7 mouse cellular contexts compared by ENCODE assay signal in genomic region chr1:180568248-180568647, GRCm38 (mm10). TPM values are rescaled to one million over a fixed set of nuclear protein-coding genes. Genes with fewer than 3 reads are reported as not detected.
DNase-seq lines count a peak whose midpoint lies in the region; ATAC-seq and TF ChIP-seq lines count a peak whose summit lies in the region.

No protein-coding gene starts in this region.

- peak; percentile 23; the same call in 1 of the 2 replicates for ATAC-seq in neural tube, embryonic 15.5 days (ENCODE audit: low FRiP score)

- H3K27me3 ChIP-seq in limb, embryonic 10.5 days (ENCODE audit: low read depth, poor library complexity, severe bottlenecking), result no peaks in the 10 kb centered on the region
- H3K27me3 ChIP-seq in neural tube, embryonic 15.5 days (replicated peaks), result no peaks in the 10 kb centered on the region

- peak overlapping the region; percentile 13 for H3K27ac ChIP-seq in embryonic fibroblast, embryonic 13.5 days (ENCODE audit: insufficient read depth, low read length)
- peak overlapping the region; percentile 95 for H3K27ac ChIP-seq in limb, embryonic 10.5 days
- peak overlapping the region; percentile 92 for H3K27ac ChIP-seq in neural tube, embryonic 15.5 days (replicated peaks)

- no peak for TF ChIP-seq POLR2A in embryonic fibroblast, embryonic 13.5 days (IDR thresholded peaks at IDR 0.05; ENCODE audit: low read depth, low read length)

- peaks cover 26% of the 10 kb centered on the region for H3K36me3 ChIP-seq in limb, embryonic 10.5 days
- no peaks in the 10 kb centered on the region for H3K36me3 ChIP-seq in neural tube, embryonic 15.5 days

- H3K4me1 ChIP-seq in embryonic fibroblast, embryonic 13.5 days (ENCODE audit: control insufficient read depth, insufficient read depth, low read length), result peaks cover 2% of the 10 kb centered on the region; the same call in 1 of the 2 replicates
- H3K4me1 ChIP-seq in limb, embryonic 10.5 days, result peaks cover 26% of the 10 kb centered on the region
- peaks cover 42% of the 10 kb centered on the region for H3K4me1 ChIP-seq in neural tube, embryonic 15.5 days

- WGBS in limb, embryonic 10.5 days, result 42% methylated on average over 7 of the region's 7 CpGs
- 37% methylated on average over 7 of the region's 7 CpGs for WGBS in neural tube, embryonic 15.5 days

- DNase-seq in layer of hippocampus, adult 9-11 months, result peak; percentile 58
- DNase-seq in layer of hippocampus, postnatal 25 days (ENCODE audit: extremely low spot score in 1 of 2, low spot score in 1 of 2), result no peak
- DNase-seq in limb, embryonic 10.5 days (ENCODE audit: low spot score), result no peak
- DNase-seq in adrenal gland, postnatal 10 days, result no peak
- DNase-seq in cerebellum, postnatal 4 days (ENCODE audit: low spot score in 2 of 2), result no peak

- no peak for TF ChIP-seq CTCF in embryonic fibroblast, embryonic 13.5 days (IDR thresholded peaks at IDR 0.05; ENCODE audit: borderline replicate concordance, insufficient read depth, low read length)

- H3K4me3 ChIP-seq in embryonic fibroblast, embryonic 13.5 days (ENCODE audit: insufficient read depth, low read length), result peak overlapping the region; percentile 24
- peak overlapping the region; percentile 86 for H3K4me3 ChIP-seq in limb, embryonic 10.5 days
- peak overlapping the region; percentile 93 for H3K4me3 ChIP-seq in neural tube, embryonic 15.5 days (replicated peaks)

- no peaks in the 10 kb centered on the region for H3K9me3 ChIP-seq in limb, embryonic 10.5 days (replicated peaks)
- no peaks in the 10 kb centered on the region for H3K9me3 ChIP-seq in neural tube, embryonic 15.5 days (replicated peaks)

- H3K4me2 ChIP-seq in neural tube, embryonic 15.5 days, result peak overlapping the region; percentile 81

- peak overlapping the region; percentile 91 for H3K9ac ChIP-seq in neural tube, embryonic 15.5 days (replicated peaks)

RNA-seq across cellular contexts. Expression of gene Parp1, which starts 0.5 kb away (rescaled TPM):
- total RNA-seq in layer of hippocampus, postnatal 25 days (2021), result 100 to 1,000 TPM; 148 to 156 TPM
- polyA plus RNA-seq in embryonic fibroblast, embryonic 13.5 days (2011; ENCODE audit: insufficient read length, low read depth, missing spikeins), result 37.3 and 41.7 TPM in 2 replicates
- 267 and 278 TPM in 2 replicates for polyA plus RNA-seq in limb, embryonic 10.5 days (2016; fragmentation: Nextera tagmentation; extraction: Ambion mirVana)
- polyA plus RNA-seq in neural tube, embryonic 15.5 days (2015; fragmentation: Nextera tagmentation; extraction: Ambion mirVana), result 89.1 and 93.8 TPM in 2 replicates
- 100 to 1,000 TPM in 1 of 2 experiments, 10 to 100 TPM in 1; 77.7 to 101 TPM for total RNA-seq in adrenal gland, postnatal 10 days (2021)

Comparison
In these comparisons a context has a peak if more than half of its experiments do, and no peak if none do; other contexts are left out.
1. H3K27ac ChIP-seq: peak in every context shown above with its lines; median percentile 95 in limb, embryonic 10.5 days; 92 in neural tube, embryonic 15.5 days; 13 in embryonic fibroblast, embryonic 13.5 days.
2. H3K4me3 ChIP-seq: peak in every context shown above with its lines; median percentile 93 in neural tube, embryonic 15.5 days; 86 in limb, embryonic 10.5 days; 24 in embryonic fibroblast, embryonic 13.5 days.